Mouse (Mus musculus): ENCODE results near the gene Lrrc25.

The Lrrc25 gene

GRCm38 (mm10) chr8:70617985-70618384 lies 2.0 kb downstream of the Lrrc25 start:
- no peak for DNase-seq

GRCm38 (mm10) chr8:70618888-70619334 lies 3.0 kb downstream of the Lrrc25 start:
- peak; percentile 65 to 79 for DNase-seq

- DNase-seq: no peak
Observed at GRCm38 (mm10) chr8:70622220-70622619, 6.3 kb downstream of the Lrrc25 start.

- peak; percentile 80 to 83 for DNase-seq
Observed at GRCm38 (mm10) chr8:70625104-70625503, 9.1 kb downstream of the Lrrc25 start.

- no peak for DNase-seq
Observed at GRCm38 (mm10) chr8:70627041-70627440, 11.1 kb downstream of the Lrrc25 start.

GRCm38 (mm10) chr8:70628986-70629490 lies 13.1 kb downstream of the Lrrc25 start:
- no peak for DNase-seq

GRCm38 (mm10) chr8:70629574-70630531 lies 13.9 kb downstream of the Lrrc25 start:
- DNase-seq: peak; percentile 87 to 93

- DNase-seq: peak; percentile 78 to 88
Observed at GRCm38 (mm10) chr8:70630532-70631381, 14.8 kb downstream of the Lrrc25 start.

- peak; percentile 63 to 79 for DNase-seq
Observed at GRCm38 (mm10) chr8:70631436-70631835, 15.5 kb downstream of the Lrrc25 start.

GRCm38 (mm10) chr8:70632346-70632892 lies 16.5 kb downstream of the Lrrc25 start, which contains the start of gene Gdf15:
Gdf15 (minus strand) TSS chr8:70632456.
- no peak for DNase-seq

GRCm38 (mm10) chr8:70634066-70634465 lies 18.1 kb downstream of the Lrrc25 start:
- DNase-seq: peak; percentile 77 to 85

- DNase-seq: peak in 1 of 2 experiments; percentile 47
Observed at GRCm38 (mm10) chr8:70635527-70635926, 19.6 kb downstream of the Lrrc25 start.

GRCm38 (mm10) chr8:70636838-70637237 lies 20.9 kb downstream of the Lrrc25 start:
- DNase-seq: peak; percentile 34 to 62

GRCm38 (mm10) chr8:70638752-70639151 lies 22.8 kb downstream of the Lrrc25 start:
- DNase-seq: no peak

- no peak for DNase-seq
Observed at GRCm38 (mm10) chr8:70643019-70643418, 27.1 kb downstream of the Lrrc25 start.

- DNase-seq: peak; percentile 59 to 73
Observed at GRCm38 (mm10) chr8:70644065-70644464, 28.1 kb downstream of the Lrrc25 start.

- DNase-seq: peak; percentile 61 to 69
Observed at GRCm38 (mm10) chr8:70645501-70646224, 29.7 kb downstream of the Lrrc25 start.

GRCm38 (mm10) chr8:70646369-70646768 lies 30.4 kb downstream of the Lrrc25 start:
- DNase-seq: no peak

- no peak for DNase-seq
Observed at GRCm38 (mm10) chr8:70646775-70647174, 30.8 kb downstream of the Lrrc25 start.

GRCm38 (mm10) chr8:70647343-70648163 lies 31.6 kb downstream of the Lrrc25 start:
- DNase-seq: peak; percentile 70 to 82

- no peak for DNase-seq
Observed at GRCm38 (mm10) chr8:70648164-70648442, 32.1 kb downstream of the Lrrc25 start.

All from kidney, postnatal 4 days (tissue).